Mouse (Mus musculus) myocyte (in vitro differentiated cells): Measurements from ENCODE around the gene 4930568D16Rik. TPM values are rescaled to one million over a fixed set of nuclear protein-coding genes. Genes with fewer than 3 reads are reported as not detected.

Experiments
- H3K27me3 ChIP-seq: one replicate; pipeline ENCODE4 v1.6.1; 2011; ENCODE audit not compliant: control insufficient read depth, insufficient read depth, insufficient read length
- H3K36me3 ChIP-seq: one replicate; pipeline ENCODE4 v1.6.1; 2011; ENCODE audit not compliant: control insufficient read depth, insufficient read depth
- H3K4me2 ChIP-seq: one replicate; pipeline ENCODE4 v1.6.1; 2011; ENCODE audit warnings: low read depth, control low read depth
- H3K4me3 ChIP-seq: one replicate; pipeline ENCODE4 v1.5.1; 2011; ENCODE audit warnings: mild to moderate bottlenecking, control low read depth, moderate library complexity
- H3K79me2 ChIP-seq: one replicate; pipeline ENCODE4 v1.6.1; 2011; ENCODE audit not compliant: control insufficient read depth, insufficient read depth
- H3ac ChIP-seq: one replicate; pipeline ENCODE4 v1.6.1; 2011; ENCODE audit not compliant: control insufficient read depth, insufficient read length
- CEBPB ChIP-seq: IDR thresholded peaks from 2 replicates; pipeline ENCODE4 v1.6.1; 2011; ENCODE audit warnings: mild to moderate bottlenecking, moderate library complexity; ENCODE audit not compliant: poor library complexity, insufficient read depth, severe bottlenecking
- E2F4 ChIP-seq: IDR thresholded peaks from one replicate; pipeline ENCODE4 v1.6.1; 2011; ENCODE audit warnings: mild to moderate bottlenecking, control low read depth, moderate library complexity; ENCODE audit not compliant: insufficient read depth
- MAX ChIP-seq: IDR thresholded peaks from one replicate; pipeline ENCODE4 v1.6.1; 2011; ENCODE audit warnings: low read depth, mild to moderate bottlenecking, control low read depth
- MYOD1 ChIP-seq, 3 experiments: IDR thresholded peaks; one replicate each; pipeline ENCODE4 v1.6.1; 2011; ENCODE audit warnings: control low read depth in 2 of 3, low read depth in 2 of 3, mild to moderate bottlenecking in 2 of 3, moderate library complexity in 1 of 3; ENCODE audit not compliant: insufficient read length in 2 of 3, control insufficient read depth in 1 of 3
- MYOG ChIP-seq, 3 experiments: IDR thresholded peaks; one replicate each; pipeline ENCODE4 v1.6.1; 2011; ENCODE audit warnings: control low read depth in 2 of 3, low read depth in 2 of 3, mild to moderate bottlenecking in 2 of 3; ENCODE audit not compliant: insufficient read length in 2 of 3, control insufficient read depth in 1 of 3, insufficient read depth in 1 of 3
- POLR2A ChIP-seq: IDR thresholded peaks from one replicate; pipeline ENCODE4 v1.6.1; 2011; ENCODE audit warnings: low read depth, mild to moderate bottlenecking, control low read depth, moderate library complexity; ENCODE audit not compliant: insufficient read length
- POLR2AphosphoS2 ChIP-seq: IDR thresholded peaks from one replicate; pipeline ENCODE4 v1.6.1; 2011; ENCODE audit warnings: low read depth, control low read depth; ENCODE audit not compliant: insufficient read length
- REST ChIP-seq: IDR thresholded peaks from one replicate; pipeline ENCODE4 v1.6.1; 2011; ENCODE audit warnings: mild to moderate bottlenecking, control low read depth, moderate library complexity; ENCODE audit not compliant: insufficient read depth, insufficient read length
- SRF ChIP-seq: IDR thresholded peaks from one replicate; pipeline ENCODE4 v1.6.1; 2011; ENCODE audit warnings: low read depth; ENCODE audit not compliant: control insufficient read depth, insufficient read length
- TCF12 ChIP-seq: IDR thresholded peaks from one replicate; pipeline ENCODE4 v1.6.1; 2011; ENCODE audit warnings: mild to moderate bottlenecking, control low read depth; ENCODE audit not compliant: poor library complexity, insufficient read depth, severe bottlenecking
- TCF3 ChIP-seq: IDR thresholded peaks from one replicate; pipeline ENCODE4 v1.6.1; 2011; ENCODE audit warnings: low read depth, control low read depth; ENCODE audit not compliant: insufficient read length
- USF1 ChIP-seq: IDR thresholded peaks from one replicate; pipeline ENCODE4 v1.6.1; 2011; ENCODE audit warnings: low read depth, mild to moderate bottlenecking, control low read depth, moderate library complexity
- polyA plus RNA-seq: library from polyadenylated mRNA; unstranded; fragments of >200 nt; fragmentation: generic; extraction: Trizol; gene quantifications from one replicate; pipeline ENCODE4 v1.2.1, GENCODE M21; 2012; ENCODE audit warnings: missing spikeins

The 4930568D16Rik gene
- polyA plus RNA-seq, 1 experiment = not detected

DNA sequence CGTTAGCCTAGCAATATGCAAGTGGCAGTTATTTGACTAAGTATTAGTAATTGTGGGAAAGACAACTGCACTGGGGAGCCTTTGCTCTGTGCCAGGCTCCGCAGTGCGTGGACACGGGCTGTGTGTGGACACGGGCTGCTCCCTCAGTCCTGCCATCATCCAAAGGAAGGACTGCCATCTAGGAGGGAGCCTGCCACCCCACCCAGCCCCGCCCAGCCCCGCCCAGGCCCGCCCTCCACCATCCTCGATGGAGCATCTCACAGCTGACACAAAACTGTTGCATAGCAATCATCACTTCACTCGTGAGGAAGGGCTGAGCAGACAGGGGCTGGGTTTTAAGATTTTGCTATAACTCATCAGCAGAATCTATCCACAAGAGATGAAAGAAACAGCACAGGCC, 41.6 kb downstream of the 4930568D16Rik start:
- no peak for TF ChIP-seq MAX
- TF ChIP-seq POLR2A = no peak
- no peak for TF ChIP-seq POLR2AphosphoS2
- no peak for TF ChIP-seq TCF3
- no peak for TF ChIP-seq TCF12
- TF ChIP-seq CEBPB = no peak
- TF ChIP-seq USF1 = no peak
- Histone ChIP-seq H3K4me3 (no peak overlapping the region), H3ac (no peak overlapping the region), H3K4me2 (no peak overlapping the region), H3K36me3 (peaks cover 18% of the 10 kb centered on the region), H3K27me3 (no peaks in the 10 kb centered on the region), H3K79me2 (peaks cover 9% of the 10 kb centered on the region)

GRCm38 (mm10) chr2:35322404-35323164, 44.9 kb downstream of the 4930568D16Rik start:
- H3K4me2 ChIP-seq = no peak overlapping the region

GRCm38 (mm10) chr2:35320399-35320798, 47.1 kb downstream of the 4930568D16Rik start:
- Histone ChIP-seq H3ac (no peak overlapping the region), H3K36me3 (peaks cover 42% of the 10 kb centered on the region)

More at GRCm38 (mm10) chr2:35322404-35323164, 44.9 kb downstream of the 4930568D16Rik start:
- TF ChIP-seq CEBPB = no peak
- peak in 1 of 3 experiments; percentile 51 for TF ChIP-seq MYOG (IDR thresholded peaks at IDR 0.05; ENCODE audit: control insufficient read depth in 1 of 3, insufficient read depth in 1 of 3, insufficient read length in 2 of 3, low read depth in 2 of 3)
- no peak for TF ChIP-seq MAX
- TF ChIP-seq MYOD1 (IDR thresholded peaks at IDR 0.05; ENCODE audit: control insufficient read depth in 1 of 3, insufficient read length in 2 of 3, low read depth in 2 of 3) = peak in 2 of 3 experiments; percentile 26 to 36
- Histone ChIP-seq H3ac (no peak overlapping the region), H3K36me3 (peaks cover 28% of the 10 kb centered on the region), H3K27me3 (no peaks in the 10 kb centered on the region), H3K79me2 (no peaks in the 10 kb centered on the region), H3K4me3 (no peak overlapping the region)

GRCm38 (mm10) chr2:35318405-35318804, 49.1 kb downstream of the 4930568D16Rik start:
- Histone ChIP-seq H3K27me3 (no peaks in the 10 kb centered on the region), H3ac (no peak overlapping the region), H3K36me3 (peaks cover 48% of the 10 kb centered on the region)

More at GRCm38 (mm10) chr2:35320399-35320798, 47.1 kb downstream of the 4930568D16Rik start:
- no peak overlapping the region for H3K4me2 ChIP-seq
- no peak overlapping the region for H3K4me3 ChIP-seq
- TF ChIP-seq E2F4 = no peak
- peak in 1 of 3 experiments; percentile 11 for TF ChIP-seq MYOD1 (IDR thresholded peaks at IDR 0.05; ENCODE audit: control insufficient read depth in 1 of 3, insufficient read length in 2 of 3, low read depth in 2 of 3)
- no peak for TF ChIP-seq SRF
- no peak for TF ChIP-seq MAX
- H3K79me2 ChIP-seq = no peaks in the 10 kb centered on the region
- no peaks in the 10 kb centered on the region for H3K27me3 ChIP-seq

DNA sequence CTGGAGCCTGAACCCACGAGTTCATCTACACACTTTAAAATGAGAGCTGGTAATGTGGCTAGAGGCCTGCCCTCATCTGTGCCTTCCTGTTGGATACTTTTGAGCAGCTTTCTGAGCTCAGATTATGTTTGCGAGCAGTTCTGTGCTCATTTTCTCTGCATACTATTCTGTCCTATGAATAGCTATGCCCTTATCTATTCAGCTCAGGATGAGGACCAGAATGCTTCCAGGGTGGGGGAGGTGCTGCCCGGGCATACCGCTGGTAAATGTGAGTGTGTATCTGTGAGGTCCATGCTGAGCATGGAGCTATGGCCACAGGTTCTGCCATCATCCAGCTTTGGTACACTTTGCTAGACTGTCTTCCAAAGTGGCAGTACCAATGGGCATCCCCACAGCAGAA, 49.9 kb downstream of the 4930568D16Rik start:
- TF ChIP-seq USF1 = no peak
- TF ChIP-seq CEBPB = no peak
- TF ChIP-seq MYOD1 (IDR thresholded peaks at IDR 0.05; ENCODE audit: control insufficient read depth in 1 of 3, insufficient read length in 2 of 3, low read depth in 2 of 3) = no peak
- TF ChIP-seq TCF3 = no peak
- TF ChIP-seq MYOG (IDR thresholded peaks at IDR 0.05; ENCODE audit: control insufficient read depth in 1 of 3, insufficient read depth in 1 of 3, insufficient read length in 2 of 3, low read depth in 2 of 3) = no peak
- no peak for TF ChIP-seq POLR2A
- TF ChIP-seq MAX = no peak
- no peak for TF ChIP-seq TCF12
- TF ChIP-seq SRF = no peak
- TF ChIP-seq REST = no peak
- no peak for TF ChIP-seq POLR2AphosphoS2
- H3ac ChIP-seq = no peak overlapping the region
- no peaks in the 10 kb centered on the region for H3K79me2 ChIP-seq
- no peak overlapping the region for H3K4me3 ChIP-seq
- H3K36me3 ChIP-seq = peaks cover 53% of the 10 kb centered on the region
- no peaks in the 10 kb centered on the region for H3K27me3 ChIP-seq
- no peak overlapping the region for H3K4me2 ChIP-seq

More at GRCm38 (mm10) chr2:35318405-35318804, 49.1 kb downstream of the 4930568D16Rik start:
- Histone ChIP-seq H3K4me2 (no peak overlapping the region), H3K4me3 (no peak overlapping the region), H3K79me2 (no peaks in the 10 kb centered on the region)
- TF ChIP-seq USF1 = no peak
- no peak for TF ChIP-seq MYOG (IDR thresholded peaks at IDR 0.05; ENCODE audit: control insufficient read depth in 1 of 3, insufficient read depth in 1 of 3, insufficient read length in 2 of 3, low read depth in 2 of 3)
- no peak for TF ChIP-seq MYOD1 (IDR thresholded peaks at IDR 0.05; ENCODE audit: control insufficient read depth in 1 of 3, insufficient read length in 2 of 3, low read depth in 2 of 3)
